Mouse (Mus musculus) layer of hippocampus, adult 11-12 months (tissue): ENCODE results near the gene Taar3.
A peak's percentile ranks its signal among the peaks of the same experiment; 100 is the strongest.

Source experiments
- DNase-seq: peaks from one replicate; pipeline ENCODE4 v3.0.0; 2022; ENCODE audit warnings: low spot score

Gene Taar3

GRCm38 (mm10) chr10:23949508-23950005, at the start of gene Taar3:
Taar3 (plus strand) TSS chr10:23949558.
- DNase-seq = no peak

- no peak for DNase-seq
Observed at GRCm38 (mm10) chr10:23901119-23901518, 48.2 kb upstream of the Taar3 start.

GRCm38 (mm10) chr10:23905661-23906060, 43.7 kb upstream of the Taar3 start:
- DNase-seq = no peak

- DNase-seq = no peak
Observed at GRCm38 (mm10) chr10:23920056-23920455, 29.3 kb upstream of the Taar3 start, which contains the start of gene Taar1. Taar1 (plus strand) TSS chr10:23920356.

- DNase-seq = no peak
Observed at GRCm38 (mm10) chr10:23922468-23922867, 26.9 kb upstream of the Taar3 start.

GRCm38 (mm10) chr10:23923941-23924340, 25.4 kb upstream of the Taar3 start:
- no peak for DNase-seq

GRCm38 (mm10) chr10:23937613-23938012, 11.7 kb upstream of the Taar3 start:
- no peak for DNase-seq

GRCm38 (mm10) chr10:23938312-23938711, 11.0 kb upstream of the Taar3 start, which contains the start of gene Taar2:
Taar2 (plus strand) TSS chr10:23938572.
- no peak for DNase-seq

- DNase-seq = no peak
Observed at GRCm38 (mm10) chr10:23942465-23942864, 6.9 kb upstream of the Taar3 start.

GRCm38 (mm10) chr10:23948026-23948425, 1.3 kb upstream of the Taar3 start:
- no peak for DNase-seq

- no peak for DNase-seq
Observed at GRCm38 (mm10) chr10:23951714-23952113, 2.4 kb downstream of the Taar3 start.

GRCm38 (mm10) chr10:23959071-23959470, 9.7 kb downstream of the Taar3 start:
- DNase-seq = no peak

GRCm38 (mm10) chr10:23960444-23960915, 11.1 kb downstream of the Taar3 start, which contains the start of gene Taar4:
Taar4 (plus strand) TSS chr10:23960494.
- no peak for DNase-seq

GRCm38 (mm10) chr10:23963444-23963843, 14.1 kb downstream of the Taar3 start:
- DNase-seq = no peak

- no peak for DNase-seq
Observed at GRCm38 (mm10) chr10:23964921-23965610, 15.7 kb downstream of the Taar3 start.

GRCm38 (mm10) chr10:23970656-23971165, 21.4 kb downstream of the Taar3 start, which contains the start of gene Taar5:
Taar5 (plus strand) TSS chr10:23970706.
- DNase-seq = no peak

GRCm38 (mm10) chr10:23971256-23971655, 21.9 kb downstream of the Taar3 start:
- no peak for DNase-seq

GRCm38 (mm10) chr10:23977958-23978357, 28.6 kb downstream of the Taar3 start:
- no peak for DNase-seq

GRCm38 (mm10) chr10:23978901-23979705, 29.7 kb downstream of the Taar3 start:
- DNase-seq = peak; percentile 72

- DNase-seq = no peak
Observed at GRCm38 (mm10) chr10:23985546-23985945, 36.2 kb downstream of the Taar3 start, which contains the start of gene Taar6. Taar6 (minus strand) TSS chr10:23985646.

GRCm38 (mm10) chr10:23986419-23986818, 37.1 kb downstream of the Taar3 start:
- DNase-seq = no peak

- DNase-seq = no peak
Observed at GRCm38 (mm10) chr10:23993381-23993780, 44.0 kb downstream of the Taar3 start, which contains the start of gene Taar7a. Taar7a (minus strand) TSS chr10:23993481.
